Mouse (Mus musculus) heart, postnatal 0 days (tissue): ENCODE data around the gene Gm12886. TPM values are rescaled to one million over a fixed set of nuclear protein-coding genes. Genes with fewer than 3 reads are reported as not detected.

Source experiments
- ATAC-seq: fragments of 200-750 bp; cut with Nextera tagmentation; 2 replicates; pipeline ENCODE4 v1.8.0; 2017; ENCODE audit warnings: low read depth, moderate number of reproducible peaks, moderate library complexity; ENCODE audit not compliant: insufficient read depth
- DNase-seq: peaks from one replicate; pipeline ENCODE4 v3.0.0-alpha.2; 2016; ENCODE audit warnings: low spot score
- H3K27ac ChIP-seq: fragments of 300-500 bp; sonication (generic); 2 replicates; pipeline ENCODE4 v1.5.1; 2014; ENCODE audit warnings: low read depth, mild to moderate bottlenecking
- H3K27me3 ChIP-seq: fragments of 300-500 bp; sonication (generic); 2 replicates; pipeline ENCODE4 v1.6.1; 2014; ENCODE audit warnings: low read length, mixed read lengths; ENCODE audit not compliant: control insufficient read depth, insufficient read depth
- H3K36me3 ChIP-seq: fragments of 300-500 bp; sonication (generic); replicated peaks from 2 replicates; pipeline ENCODE4 v1.6.1; 2014; ENCODE audit warnings: low read length, mixed read lengths; ENCODE audit not compliant: control insufficient read depth, insufficient read depth
- H3K4me1 ChIP-seq: fragments of 300-500 bp; sonication (generic); 2 replicates; pipeline ENCODE4 v1.6.1; 2014; ENCODE audit warnings: antibody characterized with exemption; ENCODE audit not compliant: control insufficient read depth, insufficient read depth
- H3K4me2 ChIP-seq: fragments of 300-500 bp; sonication (generic); 2 replicates; pipeline ENCODE4 v1.6.1; 2014; ENCODE audit warnings: low read depth, mild to moderate bottlenecking, low read length, moderate library complexity
- H3K4me3 ChIP-seq: fragments of 300-500 bp; sonication (generic); 2 replicates; pipeline ENCODE4 v1.5.1; 2014; ENCODE audit warnings: low read depth, low read length
- H3K9ac ChIP-seq: fragments of 300-500 bp; sonication (generic); replicated peaks from 2 replicates; pipeline ENCODE4 v1.6.1; 2014; ENCODE audit warnings: low read depth, low read length, mixed read lengths
- H3K9me3 ChIP-seq: fragments of 300-500 bp; sonication (generic); replicated peaks from 2 replicates; pipeline ENCODE4 v1.6.1; 2016; ENCODE audit warnings: low read length; ENCODE audit not compliant: control insufficient read depth
- CTCF ChIP-seq: IDR thresholded peaks from 2 replicates; pipeline ENCODE4 v1.5.1; 2016; ENCODE audit warnings: antibody characterized with exemption, control low read depth, low read depth
- EP300 ChIP-seq: IDR thresholded peaks from 2 replicates; pipeline ENCODE4 v1.6.1; 2016; ENCODE audit warnings: antibody characterized with exemption, low read depth
- WGBS: fragments of 180-500 bp; shearing (Covaris S2); extraction: QIAGEN DNeasy Blood & Tissue Kit; methylation state at CpG from one replicate; pipeline ENCODE4 v1.1.7; 2014; 5-methylcytosine and 5-hydroxymethylcytosine counted together
- polyA plus RNA-seq: library from polyadenylated mRNA; unstranded; fragments of >200 nt; fragmentation: Nextera tagmentation; extraction: Ambion mirVana; gene quantifications from 2 replicates; pipeline ENCODE4 v1.2.1, GENCODE M21; 2015
- total RNA-seq: library from RNA; depleted of rRNA; stranded (reverse); fragments of >200 nt; gene quantifications from 2 replicates; pipeline ENCODE4 v1.2.3, GENCODE M21; 2014; ENCODE audit warnings: low replicate concordance; rRNA removed

Gm12886 gene
- total RNA-seq (not detected in 2 replicates), polyA plus RNA-seq (not detected in 2 replicates)

DNA sequence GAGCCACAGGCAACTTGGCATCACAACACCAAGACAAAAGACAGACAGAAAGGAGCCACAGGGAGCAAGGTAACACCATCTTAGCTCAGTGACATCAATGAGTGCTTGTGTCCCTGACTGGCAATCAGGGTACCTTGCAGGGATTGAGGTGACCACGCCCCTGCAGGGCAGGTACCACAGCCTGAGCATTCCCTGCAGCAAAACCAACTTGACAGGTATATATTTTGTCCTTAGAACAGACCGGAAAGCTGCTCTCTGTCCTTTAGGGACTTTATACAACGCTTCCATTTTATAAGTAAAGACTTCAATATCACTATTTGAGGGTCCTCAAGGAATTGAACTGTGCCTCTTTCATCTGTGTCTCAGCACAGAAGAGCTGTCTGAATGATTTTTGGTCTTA, at the start of gene Gm12886:
TSS of gene Gm12886 (minus strand) at position 101 of the 400 bp plus-strand sequence.
- 0 out of 2 replicates have a peak, but pooled peaks cover 9% of the 10 kb centered on the region for H3K9me3 ChIP-seq
- WGBS, result 48% methylated on average over 3 of the region's 3 CpGs
- H3K9ac ChIP-seq, result no peak within 1 kb of the TSS
- no peak for TF ChIP-seq CTCF
- TF ChIP-seq EP300, result no peak
- H3K4me3 ChIP-seq, result no peak within 1 kb of the TSS
- DNase-seq (no peak), ATAC-seq (no peak)
- no peaks in the 10 kb centered on the region for H3K27me3 ChIP-seq
- no peaks in the 10 kb centered on the region for H3K4me1 ChIP-seq
- no peak within 1 kb of the TSS for H3K27ac ChIP-seq
- H3K36me3 ChIP-seq, result no peaks in the 10 kb centered on the region
- no peak within 1 kb of the TSS for H3K4me2 ChIP-seq

Other genes with a start within 250 kb of the Gm12886 start
- 20.9 and 22.3 TPM in 2 replicates for gene Rlf, start 208.0 kb downstream of the Gm12886 start, total RNA-seq
- gene Rlf, start 208.0 kb downstream of the Gm12886 start, polyA plus RNA-seq, result 9.0 and 10.2 TPM in 2 replicates
- gene Gm12888, start 98.2 kb downstream of the Gm12886 start, total RNA-seq, result not detected in 2 replicates
- gene Gm12888, start 98.2 kb downstream of the Gm12886 start, polyA plus RNA-seq, result not detected in 2 replicates
- gene Gm12887, start 199.0 kb upstream of the Gm12886 start, total RNA-seq, result not detected in 2 replicates
- gene Gm12887, start 199.0 kb upstream of the Gm12886 start, polyA plus RNA-seq, result not detected in 2 replicates